Mouse (Mus musculus) limb, embryonic 13.5 days (tissue): ENCODE measurements around the gene Zfhx3. TPM values are rescaled to one million over a fixed set of nuclear protein-coding genes. Genes with fewer than 3 reads are reported as not detected.

Source experiments
- ATAC-seq: fragments of 200-750 bp; cut with Nextera tagmentation; 2 replicates; pipeline ENCODE4 v1.8.0; 2017; ENCODE audit warnings: low read depth, moderate number of reproducible peaks, moderate TSS enrichment; ENCODE audit not compliant: low FRiP score
- H3K27ac ChIP-seq: fragments of 300-500 bp; sonication (generic); 2 replicates; pipeline ENCODE4 v1.5.1; 2015; ENCODE audit warnings: inconsistent platforms, mild to moderate bottlenecking, moderate library complexity
- H3K27me3 ChIP-seq: fragments of 300-500 bp; sonication (generic); 2 replicates; pipeline ENCODE4 v1.6.1; 2015; ENCODE audit warnings: mild to moderate bottlenecking, inconsistent platforms
- H3K36me3 ChIP-seq: fragments of 300-500 bp; sonication (generic); 2 replicates; pipeline ENCODE4 v1.6.1; 2015; ENCODE audit warnings: inconsistent platforms, mild to moderate bottlenecking, moderate library complexity
- H3K4me1 ChIP-seq: fragments of 300-500 bp; sonication (generic); 2 replicates; pipeline ENCODE4 v1.6.1; 2015; ENCODE audit warnings: inconsistent platforms
- H3K4me2 ChIP-seq: fragments of 300-500 bp; sonication (generic); replicated peaks from 2 replicates; pipeline ENCODE4 v1.6.1; 2015; ENCODE audit warnings: inconsistent platforms, mild to moderate bottlenecking, moderate library complexity
- H3K4me3 ChIP-seq: fragments of 300-500 bp; sonication (generic); 2 replicates; pipeline ENCODE4 v1.5.1; 2015; ENCODE audit warnings: moderate library complexity, mild to moderate bottlenecking, inconsistent platforms
- H3K9ac ChIP-seq: fragments of 300-500 bp; sonication (generic); 2 replicates; pipeline ENCODE4 v1.6.1; 2015; ENCODE audit warnings: mild to moderate bottlenecking, inconsistent platforms
- H3K9me3 ChIP-seq: fragments of 300-500 bp; sonication (generic); 2 replicates; pipeline ENCODE4 v1.6.1; 2016; ENCODE audit warnings: inconsistent platforms
- WGBS: fragments of 180-500 bp; shearing (Covaris S2); methylation state at CpG from one replicate; pipeline ENCODE4 v1.1.7; 2015; 5-methylcytosine and 5-hydroxymethylcytosine counted together
- polyA plus RNA-seq: library from polyadenylated mRNA; unstranded; fragments of >200 nt; fragmentation: Nextera tagmentation; extraction: Ambion mirVana; gene quantifications from 2 replicates; pipeline ENCODE4 v1.2.1, GENCODE M21; 2015

The Zfhx3 gene
- polyA plus RNA-seq, 1 experiment from 2014 or later: 44.1 TPM

DNA sequence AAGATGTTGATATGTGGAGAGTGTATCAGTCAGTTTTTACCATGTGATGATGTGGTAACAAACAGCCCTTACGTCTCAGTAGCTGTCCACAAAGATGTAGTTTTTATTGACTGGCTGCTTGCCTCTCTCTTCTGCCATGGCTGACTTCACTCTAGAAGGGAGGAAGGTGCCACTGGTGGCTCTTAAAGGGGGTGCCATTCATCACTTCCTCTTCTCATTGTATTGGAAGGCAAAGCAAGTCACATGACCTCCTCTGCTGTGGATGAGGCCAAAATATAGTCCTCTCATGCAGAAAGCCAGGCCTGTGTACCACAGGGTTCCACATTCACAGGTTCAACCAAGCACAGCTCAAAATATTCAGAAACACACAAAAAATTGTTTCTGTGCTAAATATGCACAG, 688.6 kb downstream of the Zfhx3 start:
- Histone ChIP-seq H3K36me3 (no peaks in the 10 kb centered on the region), H3K27me3 (no peaks in the 10 kb centered on the region), H3K9ac (no peak overlapping the region), H3K9me3 (no peaks in the 10 kb centered on the region), H3K4me3 (no peak overlapping the region), H3K27ac (no peak overlapping the region), H3K4me2 (no peak overlapping the region), H3K4me1 (peaks cover 14% of the 10 kb centered on the region; the same call in 1 of the 2 replicates)
- no peak for ATAC-seq
- 88% methylated on average over 1 of the region's 1 CpGs for WGBS

GRCm38 (mm10) chr8:108634282-108634681, 691.8 kb downstream of the Zfhx3 start:
- H3K9me3 ChIP-seq: no peaks in the 10 kb centered on the region
- no peak overlapping the region for H3K27ac ChIP-seq
- H3K27me3 ChIP-seq: no peaks in the 10 kb centered on the region
- 39% methylated on average over 3 of the region's 3 CpGs for WGBS
- H3K4me2 ChIP-seq: no peak overlapping the region
- no peaks in the 10 kb centered on the region for H3K36me3 ChIP-seq
- no peak overlapping the region for H3K9ac ChIP-seq
- no peak for ATAC-seq
- no peak overlapping the region for H3K4me3 ChIP-seq
- peaks cover 10% of the 10 kb centered on the region; the same call in 1 of the 2 replicates for H3K4me1 ChIP-seq

DNA sequence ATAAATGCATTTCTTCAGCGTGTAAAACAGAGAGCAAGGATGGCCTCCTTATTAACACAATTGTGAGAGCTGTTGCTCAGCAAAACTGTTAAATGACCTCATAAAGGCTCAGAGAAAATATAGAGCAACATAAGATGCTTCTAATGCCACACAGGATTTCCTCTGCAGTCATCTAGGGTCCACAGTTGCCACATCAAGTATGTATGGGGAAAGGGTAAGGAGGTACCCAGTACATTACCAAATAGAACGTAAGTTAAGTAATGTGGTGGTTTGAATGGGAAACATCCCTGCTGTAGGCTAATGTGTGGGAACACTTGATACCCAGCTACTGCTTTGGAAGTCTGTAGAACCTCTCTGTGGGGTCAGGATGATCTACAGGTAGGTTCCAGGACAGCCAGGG, 695.4 kb downstream of the Zfhx3 start:
- no peaks in the 10 kb centered on the region for H3K36me3 ChIP-seq
- H3K27ac ChIP-seq: no peak overlapping the region
- H3K9ac ChIP-seq: no peak overlapping the region
- 89% methylated on average over 2 of the region's 2 CpGs for WGBS
- no peaks in the 10 kb centered on the region for H3K27me3 ChIP-seq
- H3K4me2 ChIP-seq: no peak overlapping the region
- H3K4me3 ChIP-seq: no peak overlapping the region
- ATAC-seq: no peak
- no peaks in the 10 kb centered on the region for H3K9me3 ChIP-seq
- H3K4me1 ChIP-seq: 0 out of 2 replicates have a peak, but pooled peaks cover 4% of the 10 kb centered on the region

DNA sequence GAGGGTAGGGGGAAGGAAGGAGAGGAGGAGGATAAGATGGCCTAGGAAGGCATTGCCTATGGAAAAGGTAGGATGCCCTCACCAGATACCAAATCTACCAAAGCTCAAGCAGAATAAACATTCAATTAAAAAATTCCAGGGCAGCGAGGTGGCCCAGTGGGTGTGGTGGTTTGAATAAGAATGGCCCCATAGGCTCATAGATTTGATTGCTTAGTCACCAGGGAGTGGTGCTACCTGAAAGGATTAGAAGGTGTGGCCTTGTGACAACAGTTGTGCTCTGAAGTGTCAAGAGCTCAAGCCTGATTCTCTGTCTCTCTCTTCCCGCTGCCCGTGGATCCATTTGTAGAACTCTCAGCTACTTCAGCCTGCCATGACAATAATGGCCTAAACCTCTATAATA, 703.2 kb downstream of the Zfhx3 start:
- H3K27ac ChIP-seq: no peak overlapping the region
- WGBS: 77% methylated on average over 3 of the region's 3 CpGs
- no peak overlapping the region for H3K4me2 ChIP-seq
- no peak overlapping the region for H3K4me3 ChIP-seq
- H3K4me1 ChIP-seq: peaks cover 11% of the 10 kb centered on the region
- H3K9ac ChIP-seq: no peak overlapping the region
- no peaks in the 10 kb centered on the region for H3K27me3 ChIP-seq
- no peaks in the 10 kb centered on the region for H3K36me3 ChIP-seq
- no peak for ATAC-seq
- H3K9me3 ChIP-seq: no peaks in the 10 kb centered on the region

DNA sequence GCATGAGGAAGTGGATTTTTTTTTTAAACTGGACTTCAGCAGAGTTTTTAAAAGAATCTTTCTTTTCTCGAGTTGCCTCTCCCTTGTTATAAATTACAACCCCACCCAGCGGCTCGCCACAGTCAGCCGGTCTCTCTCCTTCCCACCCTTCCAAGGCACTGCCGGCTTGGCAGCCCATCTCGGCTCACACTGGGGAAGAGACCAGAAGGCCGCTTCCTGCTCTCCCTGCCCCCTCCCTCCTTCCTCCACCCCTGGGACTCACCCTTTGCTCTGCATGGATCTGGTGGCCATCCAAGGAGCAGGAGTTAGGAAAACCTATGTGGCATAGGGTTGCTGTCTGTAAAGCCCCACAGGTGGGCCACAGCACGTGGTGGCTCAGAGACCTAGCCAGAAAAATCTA, 705.1 kb downstream of the Zfhx3 start:
- Histone ChIP-seq H3K36me3 (no peaks in the 10 kb centered on the region), H3K4me2 (no peak overlapping the region), H3K9ac (no peak overlapping the region), H3K27me3 (no peaks in the 10 kb centered on the region), H3K9me3 (no peaks in the 10 kb centered on the region), H3K27ac (no peak overlapping the region), H3K4me1 (peaks cover 11% of the 10 kb centered on the region), H3K4me3 (no peak overlapping the region)
- ATAC-seq: no peak
- 15% methylated on average over 8 of the region's 8 CpGs for WGBS

DNA sequence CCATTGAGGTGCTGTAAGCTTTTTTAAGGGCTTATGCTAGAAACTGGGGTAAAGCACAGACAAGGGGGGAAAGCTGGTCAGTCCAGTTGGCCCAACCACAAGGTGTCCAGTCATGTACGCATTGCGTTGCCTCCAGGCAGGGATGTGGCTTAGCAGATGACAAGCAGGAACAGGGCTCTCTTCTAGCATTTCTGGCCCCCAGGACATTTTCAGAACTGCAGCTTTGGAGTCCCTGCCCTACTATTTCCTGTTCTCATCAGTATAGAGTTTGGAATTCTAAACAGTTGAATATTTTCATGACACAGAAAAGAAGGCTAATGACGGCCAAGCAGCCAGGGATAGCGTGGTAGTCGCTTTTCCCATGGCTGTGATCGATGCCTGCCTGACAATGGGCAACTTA, 706.5 kb downstream of the Zfhx3 start:
- no peaks in the 10 kb centered on the region for H3K27me3 ChIP-seq
- no peak overlapping the region for H3K27ac ChIP-seq
- no peak overlapping the region for H3K9ac ChIP-seq
- H3K4me3 ChIP-seq: no peak overlapping the region
- H3K4me2 ChIP-seq: no peak overlapping the region
- no peaks in the 10 kb centered on the region for H3K36me3 ChIP-seq
- whole genome bisulfite sequencing: 80% methylated on average over 6 of the region's 6 CpGs
- H3K4me1 ChIP-seq: peaks cover 11% of the 10 kb centered on the region
- ATAC-seq: no peak
- no peaks in the 10 kb centered on the region for H3K9me3 ChIP-seq

DNA sequence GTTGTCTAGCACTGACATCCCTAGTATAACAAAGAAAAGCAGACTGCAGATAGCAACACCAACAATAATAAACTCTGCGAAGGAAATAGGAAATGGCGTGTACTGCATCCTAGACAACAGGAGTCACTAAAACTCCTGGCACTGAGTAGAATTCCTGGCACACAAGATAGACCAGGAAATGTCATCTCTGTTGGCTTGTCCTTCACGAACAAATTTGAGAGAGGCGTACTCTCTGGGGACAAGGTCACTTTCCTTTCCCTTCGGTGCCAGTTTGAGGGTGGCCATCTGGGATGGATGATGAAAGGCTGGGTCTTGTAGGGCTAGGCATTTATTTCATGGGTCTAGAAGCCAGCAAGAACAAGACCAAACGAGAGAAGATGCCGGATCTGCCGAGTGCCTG, 708.4 kb downstream of the Zfhx3 start:
- 89% methylated on average over 8 of the region's 8 CpGs for WGBS
- Histone ChIP-seq H3K9ac (no peak overlapping the region), H3K9me3 (no peaks in the 10 kb centered on the region), H3K4me1 (peaks cover 14% of the 10 kb centered on the region), H3K36me3 (no peaks in the 10 kb centered on the region), H3K4me2 (no peak overlapping the region), H3K27ac (no peak overlapping the region), H3K27me3 (no peaks in the 10 kb centered on the region), H3K4me3 (no peak overlapping the region)
- ATAC-seq: no peak

- WGBS: 17% methylated on average over 5 of the region's 5 CpGs
- Histone ChIP-seq H3K4me3 (no peak overlapping the region), H3K4me1 (peaks cover 13% of the 10 kb centered on the region), H3K9ac (no peak overlapping the region), H3K27ac (no peak overlapping the region), H3K4me2 (peak overlapping the region; percentile 11; the same call in 1 of the 2 replicates), H3K36me3 (no peaks in the 10 kb centered on the region), H3K27me3 (no peaks in the 10 kb centered on the region), H3K9me3 (no peaks in the 10 kb centered on the region)
- ATAC-seq: no peak; the same call in 1 of the 2 replicates
These were observed 719.1 kb downstream of the Zfhx3 start for GRCm38 (mm10) chr8:108661486-108662093.

DNA sequence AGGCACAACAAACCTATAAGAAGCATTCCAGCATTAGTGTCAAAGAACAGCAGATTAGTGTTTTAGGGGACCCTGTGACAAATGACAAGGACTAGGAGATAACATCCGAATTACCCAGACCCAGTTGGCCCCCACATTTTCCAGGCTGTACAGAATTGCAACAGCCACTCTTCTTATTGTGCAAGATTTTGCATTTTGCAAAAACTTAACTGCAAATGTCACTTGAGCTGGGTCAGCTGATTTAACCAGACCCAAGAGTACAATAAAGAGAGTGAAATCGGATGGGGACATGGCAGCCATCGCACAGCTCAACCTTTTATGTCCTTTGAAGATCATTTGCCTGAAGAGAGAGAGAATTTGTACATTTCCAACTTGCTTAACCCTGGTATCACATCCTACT, 720.3 kb downstream of the Zfhx3 start:
- Histone ChIP-seq H3K27me3 (no peaks in the 10 kb centered on the region), H3K4me3 (no peak overlapping the region), H3K4me1 (peaks cover 13% of the 10 kb centered on the region), H3K27ac (no peak overlapping the region), H3K36me3 (no peaks in the 10 kb centered on the region), H3K4me2 (no peak overlapping the region), H3K9ac (no peak overlapping the region), H3K9me3 (no peaks in the 10 kb centered on the region)
- no peak for ATAC-seq
- WGBS: 46% methylated on average over 3 of the region's 3 CpGs

DNA sequence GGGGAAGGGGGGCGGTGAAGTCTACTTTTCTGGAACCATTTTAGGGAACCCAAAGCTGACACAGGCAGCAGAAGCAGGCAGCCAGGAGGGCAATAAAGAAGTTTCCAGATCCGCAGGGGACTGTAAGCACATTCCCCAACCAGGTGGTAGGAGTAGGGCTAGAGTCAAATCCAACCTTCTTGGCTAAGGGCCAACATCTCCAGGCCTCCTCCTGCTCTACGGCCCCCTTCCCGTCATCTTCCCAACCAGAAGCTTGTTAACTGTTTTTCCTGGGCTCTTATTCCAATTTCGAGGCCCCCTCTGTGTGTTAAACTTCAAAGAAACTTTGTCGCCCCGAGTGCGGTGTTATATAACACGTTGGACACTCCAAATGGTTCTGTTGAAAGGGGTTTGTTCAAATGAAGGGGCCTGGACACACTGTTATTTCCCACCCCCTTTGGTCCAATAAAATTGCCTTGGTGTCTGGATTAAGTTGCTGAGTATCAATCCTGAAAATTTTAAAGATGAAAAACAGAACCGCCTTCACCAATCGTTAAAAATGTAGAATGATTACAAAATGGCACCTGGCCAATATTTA, 729.6 kb downstream of the Zfhx3 start:
- H3K9ac ChIP-seq: no peak overlapping the region
- H3K4me1 ChIP-seq: peaks cover 45% of the 10 kb centered on the region
- peak; percentile 94 for ATAC-seq
- H3K9me3 ChIP-seq: no peaks in the 10 kb centered on the region
- WGBS: 14% methylated on average over 11 of the region's 11 CpGs
- peak overlapping the region; percentile 73; the same call in 1 of the 2 replicates for H3K27ac ChIP-seq
- H3K4me2 ChIP-seq: peak overlapping the region; percentile 31; the same call in 1 of the 2 replicates
- no peaks in the 10 kb centered on the region for H3K36me3 ChIP-seq
- H3K27me3 ChIP-seq: peaks cover 19% of the 10 kb centered on the region
- no peak overlapping the region for H3K4me3 ChIP-seq

GRCm38 (mm10) chr8:108675001-108675525, 732.6 kb downstream of the Zfhx3 start:
- Histone ChIP-seq H3K4me2 (peak overlapping the region; percentile 24), H3K9me3 (no peaks in the 10 kb centered on the region), H3K4me3 (no peak overlapping the region), H3K27me3 (peaks cover 19% of the 10 kb centered on the region), H3K27ac (no peak overlapping the region), H3K36me3 (no peaks in the 10 kb centered on the region), H3K4me1 (peaks cover 45% of the 10 kb centered on the region), H3K9ac (no peak overlapping the region)
- no peak for ATAC-seq
- 30% methylated on average over 17 of the region's 17 CpGs for WGBS

DNA sequence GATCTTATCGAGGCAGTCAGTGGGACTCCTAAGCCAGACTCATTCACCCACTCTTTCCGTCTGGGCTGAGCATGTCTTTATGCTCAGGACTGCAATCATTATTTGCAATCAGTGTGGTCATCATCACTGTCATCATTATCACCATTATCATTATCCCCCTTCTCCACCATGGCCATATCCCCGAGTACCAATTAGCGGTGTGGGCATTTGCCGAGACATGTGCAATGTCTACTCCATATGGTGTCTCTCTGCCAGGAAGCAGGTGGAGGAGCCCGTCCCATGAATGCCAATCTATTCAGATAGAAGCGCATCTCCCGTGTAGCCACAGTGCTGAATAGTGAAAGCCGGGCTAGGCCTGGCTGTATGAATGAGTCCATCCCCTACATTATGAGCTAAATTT, 747.2 kb downstream of the Zfhx3 start:
- Histone ChIP-seq H3K27ac (no peak overlapping the region), H3K4me1 (peaks cover 38% of the 10 kb centered on the region), H3K36me3 (no peaks in the 10 kb centered on the region), H3K27me3 (peaks cover 10% of the 10 kb centered on the region), H3K9me3 (no peaks in the 10 kb centered on the region), H3K9ac (no peak overlapping the region), H3K4me2 (no peak overlapping the region), H3K4me3 (no peak overlapping the region)
- WGBS: 90% methylated on average over 9 of the region's 9 CpGs
- ATAC-seq: no peak
